Mouse (Mus musculus) c-Kit-negative CD71-positive TER-119-positive erythroid progenitor cells, embryonic 14.5 days (primary cell): ENCODE data around the gene Hist1h3g.
"Not testable (repeated sequence)": the region's sequence is repeated elsewhere in the genome, so short reads cannot be mapped to it uniquely, and the experiment has no call there.

Experiments
- DNase-seq: peaks from one replicate; pipeline ENCODE4 v3.0.0-alpha.2; 2013; ENCODE audit warnings: low read depth, low spot score

The Hist1h3g gene

DNA sequence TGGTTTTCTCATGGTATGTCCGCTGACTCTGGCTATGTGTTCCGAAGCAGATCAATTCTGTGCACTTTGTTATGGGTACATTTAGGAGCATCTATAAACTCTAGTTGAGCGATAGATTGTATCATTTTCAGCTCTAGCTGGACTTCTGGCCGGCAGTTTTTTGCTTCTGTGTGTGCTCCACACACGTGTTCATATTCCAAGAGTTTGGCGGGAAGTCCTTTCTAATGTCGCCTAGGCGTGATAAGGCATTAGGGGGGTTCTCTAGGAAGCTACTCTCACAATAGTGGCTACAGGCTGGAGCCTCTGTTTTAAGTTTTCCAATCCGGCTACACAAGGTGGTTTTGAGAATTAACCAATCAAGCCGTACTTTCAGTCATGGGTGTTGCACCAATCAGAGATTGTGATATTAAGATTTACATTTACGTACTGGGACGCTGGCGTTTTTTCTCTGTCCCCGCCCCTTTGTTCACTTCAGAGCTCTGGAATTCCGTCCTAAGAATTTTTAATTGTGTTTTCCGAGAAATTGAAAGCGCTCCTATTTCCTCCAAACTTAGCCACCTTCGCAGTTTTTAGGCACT, 20.7 kb downstream of the Hist1h3g start:
- DNase-seq, result peak; percentile 83

DNA sequence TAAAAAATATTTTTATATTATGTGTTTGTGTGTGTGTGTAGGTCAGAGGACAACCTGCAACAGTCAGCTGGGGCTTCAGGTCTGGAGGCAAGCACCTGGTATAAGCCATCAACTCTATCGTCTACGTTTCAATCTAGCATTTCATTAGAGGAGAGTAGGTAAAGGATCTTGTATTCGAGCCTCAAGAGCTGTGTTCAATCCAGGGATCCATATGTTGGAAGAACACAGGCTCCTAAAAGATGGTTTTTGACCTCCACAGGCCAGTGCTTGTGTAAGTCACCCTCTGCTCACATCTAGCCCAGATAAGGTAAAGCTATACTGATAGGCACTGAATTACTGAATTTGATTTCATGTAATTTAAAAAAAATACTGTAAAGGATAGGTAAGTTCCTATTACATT, 21.7 kb downstream of the Hist1h3g start:
- DNase-seq, result no peak

DNA sequence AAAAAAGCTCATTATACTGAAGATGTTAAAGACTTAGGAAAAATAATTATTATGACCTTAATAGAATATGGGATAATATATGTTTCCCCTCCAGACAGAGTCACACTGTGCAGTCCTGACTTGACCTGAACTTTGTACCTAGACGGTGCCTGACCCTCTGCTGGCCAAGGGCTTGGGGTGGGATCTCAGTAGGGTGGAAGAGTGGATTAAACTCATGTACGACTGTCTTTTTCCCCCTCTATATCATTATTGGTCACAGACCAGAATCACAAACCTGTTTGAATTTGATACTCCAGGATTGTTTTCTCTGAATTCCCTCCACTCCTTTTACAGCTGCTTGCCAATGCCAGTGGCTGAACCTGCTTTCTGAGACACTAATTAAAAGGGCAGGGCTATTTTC, 25.5 kb downstream of the Hist1h3g start:
- DNase-seq, result not testable (repeated sequence)

DNA sequence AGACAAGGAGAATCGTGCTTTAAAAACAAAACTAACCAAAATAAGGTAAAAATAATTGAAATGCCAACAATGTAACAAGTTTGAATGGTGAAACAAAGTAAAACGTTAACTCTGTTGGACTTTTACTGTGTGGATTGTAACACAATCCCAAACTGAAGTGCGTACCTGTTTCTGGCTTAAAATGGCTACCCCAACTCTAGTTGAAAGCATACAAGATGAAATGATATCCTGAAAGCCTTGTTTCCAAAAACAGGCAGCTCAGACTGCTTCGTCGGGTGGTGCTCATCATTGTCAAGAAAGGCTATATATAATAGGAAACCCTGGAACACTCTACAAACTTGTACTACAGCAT, 26.3 kb downstream of the Hist1h3g start:
- not testable (repeated sequence) for DNase-seq

DNA sequence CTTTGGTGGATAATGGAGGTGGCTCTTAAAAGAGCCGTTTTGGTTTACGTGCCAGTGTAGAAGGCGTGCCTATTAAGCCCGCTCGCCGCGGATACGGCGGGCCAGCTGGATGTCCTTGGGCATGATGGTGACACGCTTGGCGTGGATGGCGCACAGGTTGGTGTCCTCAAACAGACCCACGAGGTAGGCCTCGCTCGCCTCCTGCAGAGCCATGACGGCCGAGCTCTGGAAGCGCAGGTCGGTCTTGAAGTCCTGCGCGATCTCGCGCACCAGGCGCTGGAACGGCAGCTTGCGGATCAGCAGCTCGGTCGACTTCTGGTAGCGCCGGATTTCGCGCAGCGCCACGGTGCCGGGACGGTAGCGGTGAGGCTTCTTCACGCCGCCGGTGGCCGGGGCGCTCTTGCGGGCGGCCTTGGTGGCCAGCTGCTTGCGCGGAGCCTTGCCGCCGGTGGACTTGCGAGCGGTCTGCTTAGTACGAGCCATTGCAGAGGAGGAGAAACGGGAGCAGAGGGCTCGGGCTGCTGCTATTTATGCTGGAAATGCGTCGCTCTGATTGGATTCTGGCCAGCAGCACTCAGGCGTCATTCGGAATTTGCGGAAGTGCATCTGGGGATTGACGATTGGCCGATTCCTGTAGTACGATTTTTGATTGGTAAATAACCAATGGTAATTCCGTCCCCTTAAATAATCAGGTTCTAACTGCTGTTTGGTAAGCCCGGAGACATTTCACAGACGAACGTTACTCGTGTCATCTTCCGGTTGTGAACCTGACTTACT, 26.8 kb downstream of the Hist1h3g start, which contains the start of gene Hist1h3e:
TSS of gene Hist1h3e (minus strand) at position 487 of the 777 bp plus-strand sequence.
- peak; percentile 94 for DNase-seq

DNA sequence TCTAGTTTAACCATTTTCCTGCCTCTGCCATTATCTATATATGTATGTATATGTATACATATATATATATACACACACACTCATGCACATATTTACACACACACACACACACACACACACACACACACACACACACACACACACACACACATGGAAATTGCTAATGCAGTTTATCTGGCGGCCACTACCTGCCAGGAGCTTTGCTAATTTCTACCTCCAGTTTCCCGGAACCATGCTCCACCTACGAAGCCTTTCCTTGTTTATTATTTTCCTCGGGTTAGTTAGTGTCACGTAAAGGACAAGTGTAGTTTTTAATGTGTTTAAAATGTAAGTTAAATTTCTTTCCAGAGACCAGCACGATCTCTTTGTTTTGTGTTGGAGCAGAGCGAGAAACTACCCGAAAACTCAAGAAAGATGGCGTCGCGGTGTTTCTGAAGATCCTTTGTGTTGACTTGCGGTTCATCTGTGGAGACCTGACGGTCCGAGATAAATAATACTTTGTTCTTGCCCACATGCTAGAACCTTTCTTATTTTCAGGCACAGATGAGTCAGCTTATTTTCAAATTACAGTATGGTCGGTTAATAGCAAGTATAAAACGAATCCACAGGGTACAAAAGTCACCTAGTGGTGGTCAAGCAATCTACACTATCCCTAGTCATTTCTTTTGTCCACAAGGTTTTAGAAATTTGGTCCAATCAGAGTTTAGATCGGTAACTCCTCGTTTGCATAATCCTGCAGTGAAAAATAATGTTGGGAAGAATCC, 27.7 kb downstream of the Hist1h3g start:
- no peak for DNase-seq

DNA sequence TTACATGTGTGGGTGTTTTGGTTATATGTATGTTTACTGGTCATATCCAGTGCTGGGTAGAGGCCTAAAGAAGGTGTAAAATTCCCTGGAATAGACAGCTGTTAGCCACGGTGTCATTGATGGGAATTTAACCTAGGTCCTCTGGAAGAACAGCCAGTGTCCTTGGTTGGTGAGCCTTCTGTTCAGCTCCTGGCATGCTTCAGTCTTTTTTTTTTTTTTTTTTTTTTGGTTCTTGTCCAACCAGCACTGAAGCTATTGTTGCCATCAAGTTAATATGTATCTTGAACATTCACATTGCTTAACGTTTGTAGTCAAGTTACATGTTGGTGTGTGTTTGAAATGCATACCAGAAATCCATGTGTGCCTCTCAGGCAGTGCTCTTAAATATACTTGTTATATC, 29.3 kb downstream of the Hist1h3g start:
- no peak for DNase-seq

DNA sequence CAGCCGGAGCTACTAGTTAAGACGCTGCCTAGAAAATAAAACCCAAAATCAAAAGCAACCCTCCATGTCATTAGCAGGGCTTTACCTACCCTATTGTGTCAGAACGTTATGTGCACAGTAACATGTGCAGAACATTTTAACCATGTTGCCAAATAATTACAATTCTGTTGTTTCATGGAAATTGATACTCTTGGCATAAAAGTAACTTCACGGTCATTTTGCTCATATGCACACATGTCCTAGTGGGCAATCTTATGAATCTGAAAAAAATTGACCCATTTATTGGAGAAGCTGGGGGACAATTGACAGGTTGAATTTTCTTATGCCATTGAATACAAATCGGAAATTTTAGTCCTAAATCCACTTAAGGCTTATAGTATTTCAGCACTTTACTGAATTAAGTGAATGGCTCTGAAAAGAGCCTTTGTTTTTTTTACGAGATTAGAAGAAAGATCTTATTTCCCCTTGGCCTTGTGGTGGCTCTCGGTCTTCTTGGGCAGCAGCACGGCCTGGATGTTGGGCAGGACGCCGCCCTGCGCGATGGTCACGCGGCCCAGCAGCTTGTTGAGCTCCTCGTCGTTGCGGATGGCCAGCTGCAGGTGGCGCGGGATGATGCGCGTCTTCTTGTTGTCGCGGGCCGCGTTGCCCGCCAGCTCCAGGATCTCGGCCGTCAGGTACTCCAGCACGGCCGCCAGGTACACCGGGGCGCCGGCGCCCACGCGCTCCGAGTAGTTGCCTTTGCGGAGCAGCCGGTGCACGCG, 35.2 kb downstream of the Hist1h3g start:
- peak; percentile 49 for DNase-seq

DNA sequence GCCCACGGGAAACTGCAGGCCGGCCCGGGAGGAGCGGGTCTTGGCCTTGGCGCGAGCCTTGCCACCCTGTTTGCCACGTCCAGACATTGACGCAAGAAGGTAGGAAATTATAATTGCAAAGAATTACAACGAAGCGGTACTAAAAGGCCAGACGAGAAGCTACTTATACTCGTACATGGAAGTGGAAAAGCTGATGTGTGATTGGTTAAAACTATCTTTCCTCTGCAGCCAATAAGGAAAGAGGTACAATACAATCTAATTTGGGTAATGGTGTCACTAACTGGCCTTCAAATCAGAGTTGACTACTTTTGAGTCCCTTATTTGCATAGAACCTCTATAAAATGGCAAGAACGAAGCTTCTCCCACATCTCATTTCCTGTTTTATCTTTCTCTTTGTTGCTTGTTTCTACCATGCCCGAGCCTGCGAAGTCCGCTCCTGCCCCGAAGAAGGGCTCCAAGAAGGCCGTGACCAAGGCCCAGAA, 35.8 kb downstream of the Hist1h3g start, which contains the start of the genes Hist1h2ae and Hist1h2bg:
TSS of gene Hist1h2ae (minus strand) at position 199 of the 482 bp plus-strand sequence.
TSS of gene Hist1h2bg (plus strand) at position 375 of the 482 bp plus-strand sequence.
- DNase-seq, result peak; percentile 93

DNA sequence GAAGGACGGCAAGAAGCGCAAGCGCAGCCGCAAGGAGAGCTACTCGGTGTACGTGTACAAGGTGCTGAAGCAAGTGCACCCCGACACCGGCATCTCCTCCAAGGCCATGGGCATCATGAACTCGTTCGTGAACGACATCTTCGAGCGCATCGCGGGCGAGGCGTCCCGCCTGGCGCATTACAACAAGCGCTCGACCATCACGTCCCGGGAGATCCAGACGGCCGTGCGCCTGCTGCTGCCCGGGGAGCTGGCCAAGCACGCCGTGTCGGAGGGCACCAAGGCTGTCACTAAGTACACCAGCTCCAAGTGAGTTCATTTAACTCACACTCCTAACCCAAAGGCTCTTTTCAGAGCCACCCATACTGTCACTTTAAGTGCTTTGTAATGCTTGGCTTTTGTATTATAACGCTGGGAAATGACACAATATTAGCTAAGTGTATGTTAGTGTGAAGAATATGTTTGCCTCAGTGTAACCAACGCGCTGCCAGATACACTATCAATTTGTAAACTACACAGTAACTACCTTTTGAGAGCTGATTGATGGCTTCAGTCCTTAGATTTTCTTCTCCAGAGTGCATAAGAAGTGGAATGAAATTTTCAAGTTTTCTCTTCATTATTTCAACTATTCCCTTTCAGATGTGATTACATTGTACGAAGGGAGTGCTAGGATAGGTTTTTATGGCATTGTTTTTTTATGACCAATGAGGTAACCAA, 36.4 kb downstream of the Hist1h3g start:
- peak; percentile 57 for DNase-seq

DNA sequence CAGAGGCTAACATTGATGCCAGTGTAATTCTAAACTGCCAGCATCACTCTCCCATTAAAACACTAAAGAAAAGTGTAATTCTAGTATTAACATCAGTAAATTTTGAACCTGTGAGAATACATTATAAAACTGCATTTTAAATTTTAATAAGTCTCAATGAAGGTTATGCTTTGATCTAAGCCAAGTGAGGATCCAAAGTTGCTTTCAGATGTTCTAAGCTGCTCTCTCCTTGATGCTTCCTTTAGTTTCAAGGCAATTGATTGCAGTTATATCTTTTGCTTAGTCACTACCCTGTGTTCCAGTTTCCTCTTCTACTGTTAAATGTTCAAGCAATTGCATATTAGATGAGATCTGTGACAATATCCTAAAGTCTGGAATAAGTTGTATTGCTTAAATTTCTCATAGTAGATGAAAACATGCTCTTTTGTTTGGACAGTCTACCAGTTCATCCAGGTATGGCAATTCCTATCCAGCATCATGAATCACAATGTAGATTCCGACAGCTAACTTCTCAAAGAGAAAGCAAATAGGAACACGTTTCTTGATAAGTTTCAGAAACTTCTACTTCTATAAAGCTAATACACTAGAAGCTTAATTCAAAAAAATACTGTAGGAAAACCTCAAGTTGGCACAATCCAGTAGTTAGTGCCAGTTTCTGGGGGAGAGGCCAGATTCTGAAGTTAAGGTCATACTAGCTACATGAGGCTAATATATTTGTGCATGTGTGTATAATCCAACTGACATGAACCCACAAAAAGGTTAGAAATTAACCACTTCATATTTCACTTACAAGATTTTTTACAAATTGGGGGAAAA, 37.2 kb downstream of the Hist1h3g start:
- peak; percentile 62 for DNase-seq

DNA sequence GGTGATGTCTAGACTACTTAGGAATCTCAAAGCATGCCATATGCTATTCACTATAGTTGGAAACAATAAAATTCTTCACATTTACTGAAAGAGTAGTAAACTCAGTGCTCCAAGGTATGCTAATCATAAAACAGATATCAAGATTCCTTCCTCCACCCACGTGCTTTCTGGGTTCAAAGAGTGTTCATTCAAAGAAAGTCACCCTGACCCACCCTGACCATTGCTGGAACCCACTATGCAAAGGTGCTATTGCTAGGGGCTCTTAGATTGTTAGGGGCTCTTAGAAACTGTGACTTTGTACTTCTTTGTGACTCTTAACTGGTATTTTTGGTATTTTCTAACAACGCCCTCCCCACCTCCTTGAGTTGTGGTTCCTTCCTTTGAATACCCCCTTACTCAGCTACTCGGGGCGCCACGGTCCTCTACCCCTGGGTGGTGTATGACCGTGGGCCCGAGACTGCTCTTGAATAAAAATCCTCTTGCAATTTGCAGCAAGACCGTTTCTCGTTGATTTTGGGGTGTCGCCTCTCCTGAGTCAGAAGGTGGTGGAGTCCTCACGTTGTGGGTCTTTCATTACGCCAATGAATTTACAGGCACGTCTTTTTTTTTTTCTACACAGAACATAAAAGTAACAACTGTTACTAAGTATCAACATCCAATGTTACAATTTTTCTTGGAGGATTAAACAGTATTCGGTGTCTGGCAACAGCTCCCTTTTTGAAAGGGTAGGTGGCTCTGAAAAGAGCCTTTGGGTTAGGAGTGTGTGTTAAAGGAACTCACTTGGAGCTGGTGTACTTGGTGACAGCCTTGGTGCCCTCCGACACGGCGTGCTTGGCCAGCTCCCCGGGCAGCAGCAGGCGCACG, 38.0 kb downstream of the Hist1h3g start:
- peak; percentile 47 for DNase-seq

DNA sequence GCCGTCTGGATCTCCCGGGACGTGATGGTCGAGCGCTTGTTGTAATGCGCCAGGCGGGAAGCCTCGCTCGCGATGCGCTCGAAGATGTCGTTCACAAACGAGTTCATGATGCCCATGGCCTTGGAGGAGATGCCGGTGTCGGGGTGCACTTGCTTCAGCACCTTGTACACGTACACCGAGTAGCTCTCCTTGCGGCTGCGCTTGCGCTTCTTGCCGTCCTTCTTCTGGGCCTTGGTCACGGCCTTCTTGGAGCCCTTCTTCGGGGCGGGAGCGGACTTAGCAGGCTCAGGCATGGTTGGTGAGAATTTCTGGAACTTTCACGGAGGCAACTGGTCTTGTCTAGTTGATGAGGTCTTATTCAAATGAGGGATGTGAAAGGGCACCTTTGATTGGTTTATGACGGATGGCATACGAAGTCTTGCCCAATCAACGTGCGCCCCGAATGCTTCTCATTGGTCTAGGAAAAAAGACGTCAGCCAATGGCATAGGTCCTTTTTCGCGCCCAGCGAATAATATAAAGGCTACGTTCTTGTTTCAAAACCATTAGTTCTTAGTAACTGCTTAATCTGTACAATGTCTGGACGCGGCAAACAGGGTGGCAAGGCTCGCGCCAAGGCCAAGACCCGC, 38.8 kb downstream of the Hist1h3g start, which contains the start of the genes Hist1h2bf and Hist1h2ad:
TSS of gene Hist1h2bf (minus strand) at position 299 of the 627 bp plus-strand sequence.
TSS of gene Hist1h2ad (plus strand) at position 484 of the 627 bp plus-strand sequence.
- peak; percentile 99 for DNase-seq

DNA sequence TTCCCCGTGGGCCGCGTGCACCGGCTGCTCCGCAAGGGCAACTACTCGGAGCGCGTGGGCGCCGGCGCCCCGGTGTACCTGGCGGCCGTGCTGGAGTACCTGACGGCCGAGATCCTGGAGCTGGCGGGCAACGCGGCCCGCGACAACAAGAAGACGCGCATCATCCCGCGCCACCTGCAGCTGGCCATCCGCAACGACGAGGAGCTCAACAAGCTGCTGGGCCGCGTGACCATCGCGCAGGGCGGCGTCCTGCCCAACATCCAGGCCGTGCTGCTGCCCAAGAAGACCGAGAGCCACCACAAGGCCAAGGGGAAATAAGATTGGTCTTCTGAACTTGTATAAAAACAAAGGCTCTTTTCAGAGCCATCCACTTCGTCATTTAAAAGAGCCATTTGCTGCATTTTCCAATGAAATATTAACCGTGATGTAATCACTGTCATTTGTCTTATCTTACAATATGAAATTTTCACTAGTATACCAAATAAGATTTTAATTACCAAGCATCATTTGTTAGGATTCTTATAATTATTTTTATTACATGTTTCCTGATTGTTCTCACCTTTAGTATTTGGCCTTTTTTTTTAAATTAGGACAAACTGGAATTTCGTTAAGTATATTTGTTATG, 39.4 kb downstream of the Hist1h3g start:
- DNase-seq, result peak; percentile 49

DNA sequence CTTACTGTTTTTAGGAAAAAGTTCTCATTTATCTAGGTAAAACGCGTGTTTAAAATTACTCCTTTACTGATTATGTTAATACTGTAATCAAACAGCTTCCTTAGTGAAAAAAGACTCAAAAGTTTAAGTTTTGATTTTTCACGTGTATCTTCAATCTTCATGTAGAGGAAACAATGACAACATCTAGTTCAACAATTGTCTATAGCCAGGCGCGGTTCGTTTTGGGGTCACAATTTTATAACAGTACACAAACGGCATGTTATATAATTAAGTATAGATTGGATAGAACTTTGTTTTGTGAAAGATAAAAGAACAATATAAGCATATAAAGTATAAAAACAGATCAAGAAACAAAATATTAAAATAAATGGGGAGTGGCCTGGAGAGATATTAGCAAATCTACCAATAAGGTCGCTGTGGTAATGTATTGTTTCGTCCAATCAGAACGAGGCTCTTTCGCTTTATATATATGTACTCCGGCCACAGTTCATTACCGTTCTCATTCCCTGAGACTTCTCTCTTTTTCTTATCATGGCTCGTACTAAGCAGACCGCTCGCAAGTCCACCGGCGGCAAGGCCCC, 40.1 kb downstream of the Hist1h3g start, which contains the start of gene Hist1h3d:
TSS of gene Hist1h3d (plus strand) at position 493 of the 581 bp plus-strand sequence.
- peak; percentile 88 for DNase-seq

DNA sequence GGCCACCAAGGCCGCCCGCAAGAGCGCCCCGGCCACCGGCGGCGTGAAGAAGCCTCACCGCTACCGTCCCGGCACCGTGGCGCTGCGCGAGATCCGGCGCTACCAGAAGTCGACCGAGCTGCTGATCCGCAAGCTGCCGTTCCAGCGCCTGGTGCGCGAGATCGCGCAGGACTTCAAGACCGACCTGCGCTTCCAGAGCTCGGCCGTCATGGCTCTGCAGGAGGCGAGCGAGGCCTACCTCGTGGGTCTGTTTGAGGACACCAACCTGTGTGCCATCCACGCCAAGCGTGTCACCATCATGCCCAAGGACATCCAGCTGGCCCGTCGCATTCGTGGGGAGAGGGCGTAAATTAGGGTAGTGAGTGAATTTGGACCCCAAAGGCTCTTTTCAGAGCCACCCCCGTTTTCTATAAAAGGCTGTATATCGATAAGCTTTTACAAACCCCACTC, 40.7 kb downstream of the Hist1h3g start:
- DNase-seq, result not testable (repeated sequence)

DNA sequence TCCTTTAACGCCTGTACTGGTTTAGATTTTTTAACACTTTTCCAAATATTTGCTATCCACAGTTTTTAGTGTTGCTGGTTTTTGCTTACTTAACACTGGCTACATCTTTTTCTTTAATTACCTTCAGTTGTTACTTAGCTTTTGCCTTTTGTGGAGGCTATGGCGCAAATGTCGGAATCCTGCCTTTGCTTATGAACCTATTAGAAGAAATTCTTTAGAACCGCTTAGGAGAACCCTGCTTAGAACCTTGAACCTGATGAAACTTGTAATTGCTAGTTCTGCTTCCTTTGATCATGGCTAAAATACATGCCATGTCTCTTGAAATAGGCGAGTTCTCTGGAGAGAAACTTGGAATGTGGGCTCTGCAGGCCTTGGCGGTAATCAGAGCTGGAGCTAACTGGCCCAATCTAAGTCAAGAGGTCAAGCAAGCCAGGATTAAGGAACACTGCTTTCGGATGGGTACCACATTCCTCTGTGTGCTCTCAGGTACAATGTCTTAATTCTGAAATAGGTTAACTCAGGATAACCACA, 41.2 kb downstream of the Hist1h3g start:
- peak; percentile 50 for DNase-seq
